Mouse (Mus musculus) kidney, postnatal 25 days (tissue): ENCODE measurements at regions not wholly inside any gene's neighbourhood (a gene's known extent, or its start where the extent isn't known, plus 50 kb on each side); places are given as distances from the start of the nearest gene placed in this dataset.
A peak's percentile ranks its signal among the peaks of the same experiment; 100 is the strongest.

Source experiments
- DNase-seq, 2 experiments: peaks; one replicate each; pipeline ENCODE4 v3.0.0; 2021; ENCODE audit warnings: mixed read lengths in 2 of 2

GRCm38 (mm10) chr17:68057264-68057663, 53.3 kb upstream of the Arhgap28 start:
- no peak for DNase-seq

DNA sequence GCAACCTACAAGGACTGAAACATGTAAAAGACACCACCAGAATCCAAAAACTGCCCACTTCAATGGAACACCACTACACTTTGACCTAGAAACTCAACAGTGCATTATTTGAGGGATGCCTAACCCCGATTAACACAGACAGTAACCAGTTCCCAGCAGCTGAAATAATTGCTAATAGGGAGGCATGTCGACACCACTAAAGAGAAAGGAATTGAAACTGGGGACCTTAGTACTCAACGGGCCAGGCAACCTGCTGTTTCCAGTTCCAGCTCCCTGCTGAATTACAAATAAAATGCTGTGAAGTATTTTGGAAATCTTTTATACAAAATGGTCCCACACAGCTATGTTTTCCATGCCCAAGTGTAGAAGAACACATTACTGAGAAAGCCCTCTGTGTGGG, 56.5 kb upstream of the Arhgap28 start:
- no peak for DNase-seq

DNA sequence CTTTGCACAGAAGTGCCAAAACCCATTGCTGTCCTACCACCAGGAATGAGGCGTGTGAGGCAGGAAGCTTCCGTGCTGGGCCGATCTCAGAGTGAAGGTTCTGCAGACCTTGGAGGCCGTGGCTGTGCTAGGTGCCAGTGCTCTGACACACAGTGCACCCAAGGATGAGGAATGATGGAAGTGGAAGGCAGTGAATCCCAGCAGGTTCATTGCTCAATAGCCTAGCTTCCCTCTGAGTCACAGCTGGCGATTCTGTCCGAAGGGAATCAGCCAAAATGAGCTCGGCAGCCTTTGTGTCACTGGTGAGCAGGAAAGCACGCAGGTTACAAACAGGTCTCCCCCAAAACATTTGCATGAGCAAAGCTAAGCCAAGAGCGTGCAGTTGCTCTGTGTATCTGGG, 61.8 kb upstream of the Arhgap28 start:
- no peak for DNase-seq

- no peak for DNase-seq
Measured at GRCm38 (mm10) chr17:68066204-68066603, 62.3 kb upstream of the Arhgap28 start.

DNA sequence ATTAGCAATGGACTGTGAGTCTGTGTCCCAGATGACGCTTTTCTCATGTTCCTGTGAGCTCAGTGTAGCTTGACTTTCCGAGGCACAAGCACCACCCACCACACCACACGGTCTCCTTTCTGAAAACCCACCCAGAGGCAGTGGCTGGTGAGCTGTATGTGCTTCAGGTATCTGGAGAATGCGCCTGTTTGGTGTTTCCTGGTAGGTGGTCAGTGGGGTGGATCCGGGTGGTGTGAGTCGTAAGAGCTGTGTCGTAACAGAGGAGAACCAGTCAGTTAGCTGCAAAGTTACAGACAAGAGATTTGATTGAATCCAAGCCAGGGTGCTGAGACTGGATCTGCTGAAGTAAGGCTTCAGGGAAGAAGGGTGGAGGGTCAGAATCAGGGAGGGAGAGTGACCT, 65.1 kb upstream of the Arhgap28 start:
- DNase-seq, result no peak

DNA sequence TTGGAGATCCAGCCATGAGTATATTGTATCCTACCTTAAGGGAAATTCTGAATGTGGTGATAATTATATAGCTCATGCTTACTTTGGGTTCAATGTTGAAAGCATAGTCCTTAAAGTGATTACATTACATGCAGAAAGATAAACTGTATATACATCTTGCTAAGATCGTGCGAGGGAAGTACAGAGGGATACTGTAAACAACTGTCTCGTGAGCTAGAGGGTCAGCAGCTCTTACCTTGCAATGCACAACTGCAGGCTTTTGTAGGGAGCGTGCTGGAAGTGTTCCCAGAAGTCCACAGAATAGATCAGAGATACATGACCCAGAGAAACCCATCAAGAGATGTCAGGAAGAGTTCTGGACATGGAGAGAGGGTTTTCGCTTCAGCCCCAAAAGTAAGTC, 65.6 kb upstream of the Arhgap28 start:
- no peak for DNase-seq

DNA sequence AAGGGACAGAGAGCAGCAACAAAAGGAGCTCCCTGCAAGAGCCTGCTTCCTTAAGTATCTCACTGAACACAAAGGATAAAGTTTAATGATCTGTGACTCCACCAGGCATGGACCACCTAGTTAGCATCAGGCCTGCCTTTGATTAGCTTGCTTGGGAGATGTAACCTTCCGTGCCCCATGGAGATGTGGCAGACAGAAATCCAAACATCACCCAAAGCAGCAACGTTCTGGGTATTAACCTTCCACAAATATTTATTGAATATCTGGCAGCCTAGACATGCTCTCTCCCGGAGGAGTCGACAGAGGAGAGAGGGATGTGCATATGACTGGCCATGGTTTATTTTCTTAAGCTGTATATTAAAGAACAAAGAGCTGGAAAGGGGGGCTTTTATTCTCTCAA, 67.6 kb upstream of the Arhgap28 start:
- no peak for DNase-seq

DNA sequence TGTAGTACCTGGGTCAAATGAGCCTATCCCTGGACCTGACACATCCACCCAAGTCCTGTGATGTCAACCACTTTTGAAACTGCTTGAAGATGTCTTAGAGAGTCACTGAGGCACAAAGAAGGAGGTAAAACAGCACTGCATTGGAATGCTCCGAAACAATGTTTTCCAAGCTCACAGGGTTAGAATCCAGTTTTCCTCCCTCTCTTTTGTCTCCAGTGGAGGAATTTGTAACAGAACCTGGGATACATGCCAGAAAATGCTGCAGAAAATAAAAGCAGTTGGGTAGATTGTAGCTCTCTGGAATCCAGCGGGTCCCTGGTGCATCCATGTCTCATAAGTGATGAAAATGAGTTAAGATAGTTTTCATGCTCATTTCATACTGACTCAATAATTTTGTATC, 71.8 kb upstream of the Arhgap28 start:
- DNase-seq, result no peak

- no peak for DNase-seq
Measured at GRCm38 (mm10) chr17:68078709-68079108, 74.8 kb upstream of the Arhgap28 start.

- DNase-seq, result no peak
Measured at GRCm38 (mm10) chr17:68084446-68084845, 80.5 kb upstream of the Arhgap28 start.

DNA sequence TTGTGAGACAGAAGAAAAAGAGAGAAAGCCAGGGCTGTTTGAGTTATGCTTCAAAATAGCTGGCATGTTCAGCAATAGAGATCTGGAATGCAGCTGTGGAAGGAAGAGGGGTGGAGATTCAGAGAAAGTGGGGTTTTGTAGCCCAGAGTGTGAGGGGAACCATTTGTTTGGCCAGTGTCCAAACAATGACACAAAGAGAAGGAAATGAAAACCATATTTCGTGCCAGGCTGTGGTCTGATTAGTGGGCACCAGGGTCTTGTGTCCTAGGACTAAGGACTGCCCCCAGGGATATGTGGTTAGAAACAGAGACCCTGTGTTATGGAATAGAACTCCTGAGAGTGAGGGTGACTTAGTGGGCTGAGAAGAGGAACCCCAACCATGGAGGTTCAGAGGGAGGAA, 83.2 kb upstream of the Arhgap28 start:
- DNase-seq, result no peak

DNA sequence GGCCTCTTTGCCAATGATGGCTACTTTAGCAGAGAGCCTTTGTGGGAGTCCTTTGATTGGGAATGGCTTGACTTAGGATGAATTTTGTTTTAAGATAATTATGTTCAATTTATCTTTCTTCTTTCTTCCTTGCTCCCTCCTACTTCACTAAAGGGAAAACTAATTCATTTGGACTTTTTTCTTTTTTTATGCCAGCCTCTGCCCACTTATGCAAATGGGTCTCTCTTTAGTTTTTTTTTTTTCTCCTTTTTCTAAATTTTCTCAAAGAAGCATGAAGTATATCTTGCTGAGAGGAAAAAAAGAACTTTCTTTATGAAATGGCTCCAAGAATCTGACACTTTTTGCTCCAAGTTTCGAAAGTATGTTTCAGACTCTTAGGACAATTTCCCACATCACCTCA, 85.3 kb upstream of the Arhgap28 start:
- no peak for DNase-seq

- DNase-seq, result no peak
Measured at GRCm38 (mm10) chr17:68089830-68090229, 85.9 kb upstream of the Arhgap28 start.

GRCm38 (mm10) chr17:68096982-68097381, 93.1 kb upstream of the Arhgap28 start:
- no peak for DNase-seq

DNA sequence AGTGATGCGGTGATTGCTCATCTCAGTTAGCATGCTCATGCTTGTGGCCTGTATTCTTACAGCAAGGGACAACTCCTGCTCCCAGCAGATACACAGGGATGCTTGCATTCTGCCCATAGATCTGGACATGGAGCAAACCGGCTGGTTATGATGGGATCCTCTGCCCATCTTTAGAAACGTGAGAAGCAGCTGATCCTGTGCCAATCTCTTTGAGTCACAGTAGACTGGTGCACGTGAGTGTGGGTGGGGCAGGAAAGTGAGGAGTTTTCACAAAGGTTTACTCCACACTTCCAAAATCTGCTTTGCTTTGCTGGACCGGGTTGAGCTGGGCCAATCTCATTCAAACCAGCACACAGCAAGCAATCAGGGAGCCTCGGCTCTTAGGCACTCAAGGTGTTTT, 93.5 kb upstream of the Arhgap28 start:
- no peak for DNase-seq

- DNase-seq, result no peak
Measured at GRCm38 (mm10) chr17:68100093-68100492, 96.2 kb upstream of the Arhgap28 start.

DNA sequence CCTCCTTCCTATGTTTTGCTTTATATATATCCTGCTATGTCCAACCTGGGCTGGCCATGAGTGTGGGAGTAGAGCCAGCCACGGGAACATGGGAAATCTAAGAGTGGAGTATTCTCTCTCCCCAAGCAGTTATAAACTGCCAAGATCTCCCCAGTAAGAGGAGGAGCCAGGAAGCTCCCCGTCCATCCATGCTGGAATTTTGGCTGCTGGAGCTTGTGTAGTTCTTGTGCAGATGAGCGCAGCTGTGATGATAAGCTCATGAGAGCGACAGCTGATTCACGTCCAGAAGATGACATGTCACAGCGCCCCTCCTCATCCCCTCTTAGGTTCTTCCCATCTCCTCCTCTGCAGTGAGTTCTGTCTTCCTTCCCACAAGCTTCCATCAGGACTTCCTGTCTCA, 99.4 kb upstream of the Arhgap28 start:
- DNase-seq, result peak; percentile 38 to 56

- DNase-seq, result no peak
Measured at GRCm38 (mm10) chr17:68106366-68106765, 102.4 kb upstream of the Arhgap28 start.

DNA sequence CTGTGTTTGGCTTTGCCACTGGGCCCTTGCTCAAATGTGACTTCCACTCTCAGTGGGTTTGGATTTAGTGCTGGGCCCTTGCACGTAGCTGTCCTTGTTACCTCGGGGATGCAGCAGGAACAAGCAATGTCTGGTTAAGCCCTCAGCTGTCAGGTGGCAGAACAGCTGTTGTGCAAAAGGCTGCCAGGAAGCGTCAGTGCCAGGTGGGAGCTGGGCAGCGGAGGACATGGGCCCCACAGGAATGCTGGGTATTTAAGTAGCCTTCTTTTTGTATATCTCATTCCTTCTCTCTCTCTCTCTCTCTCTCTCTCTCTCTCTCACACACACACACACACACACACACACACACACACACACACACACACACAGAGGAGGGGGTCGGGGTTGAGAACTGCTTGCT, 104.0 kb upstream of the Arhgap28 start:
- DNase-seq, result no peak

GRCm38 (mm10) chr17:68111834-68112473, 108.0 kb upstream of the Arhgap28 start:
- DNase-seq, result no peak

DNA sequence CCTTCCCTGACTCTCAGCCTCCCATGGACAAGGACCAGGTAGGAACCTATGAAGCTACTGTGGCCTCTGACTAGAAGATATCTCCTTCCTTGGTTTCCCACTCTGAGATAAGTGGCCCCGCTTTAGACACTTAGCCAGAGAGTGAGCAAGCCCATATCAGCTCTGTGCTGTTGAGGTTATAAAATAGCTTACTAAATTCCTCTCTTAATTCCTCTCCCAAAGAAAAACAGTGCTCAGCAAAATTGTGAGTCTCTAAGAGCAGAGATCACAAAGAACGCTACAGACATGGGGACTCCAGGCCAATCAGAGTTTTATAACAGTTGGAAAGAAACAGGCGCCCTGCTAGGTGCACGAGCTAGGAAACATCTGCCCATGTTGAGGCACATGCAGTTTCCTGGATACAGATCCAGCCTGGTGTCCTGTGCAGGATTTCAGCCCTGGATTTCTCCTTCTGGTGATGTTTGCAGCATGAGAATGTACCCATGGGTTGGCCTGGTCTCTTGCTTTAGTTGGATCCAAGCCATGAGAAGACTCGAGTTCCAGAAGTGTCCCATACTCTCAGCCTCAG, 108.9 kb upstream of the Arhgap28 start:
- DNase-seq, result no peak

- no peak for DNase-seq
Measured at GRCm38 (mm10) chr17:68115599-68115998, 111.7 kb upstream of the Arhgap28 start.

DNA sequence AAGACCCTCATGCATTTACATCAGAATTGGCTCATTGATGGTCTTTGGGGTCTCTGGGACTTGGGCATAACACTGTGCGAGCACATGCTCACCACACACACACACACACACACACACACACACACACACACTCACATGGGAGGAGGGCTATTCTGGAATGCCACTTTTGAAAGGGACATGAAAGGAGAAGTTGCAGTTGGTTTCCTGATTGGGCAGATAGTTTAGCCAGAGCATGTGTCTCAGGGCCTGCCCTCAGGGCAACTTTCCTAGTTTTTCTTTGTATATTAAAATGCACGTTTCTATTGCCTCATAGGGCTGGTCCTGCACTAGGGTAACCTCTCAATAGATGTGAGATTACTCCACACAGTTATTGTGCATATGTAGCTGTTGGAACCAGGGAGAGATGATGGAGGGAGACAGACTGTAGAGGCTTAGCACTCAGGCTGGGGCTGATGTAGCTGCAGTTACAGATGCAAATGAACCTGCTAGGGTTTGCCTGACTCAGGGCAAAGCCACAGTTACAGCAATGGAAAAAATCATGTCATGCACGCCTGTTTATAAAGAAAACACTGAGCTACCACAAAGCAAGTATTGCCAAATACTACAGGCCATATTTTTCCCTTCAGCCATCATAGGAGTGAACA, 115.3 kb upstream of the Arhgap28 start:
- no peak for DNase-seq

- no peak for DNase-seq
Measured at GRCm38 (mm10) chr17:68120230-68120629, 116.3 kb upstream of the Arhgap28 start.

GRCm38 (mm10) chr17:68120744-68121143, 116.8 kb upstream of the Arhgap28 start:
- DNase-seq, result no peak
